Mouse (Mus musculus) kidney, adult 2 months (tissue): ENCODE measurements around the gene Wdtc1.

Experiments
- CTCF ChIP-seq: fragments of 200-500 bp; conservative IDR thresholded peaks from 2 replicates; pipeline ENCODE4 v1.5.1; 2011; ENCODE audit warnings: low read depth, mild to moderate bottlenecking, control low read depth, low read length, moderate library complexity, mixed read lengths; ENCODE audit not compliant: insufficient read depth, insufficient read length
- POLR2A ChIP-seq: fragments of 200-500 bp; IDR thresholded peaks from one replicate; pipeline ENCODE4 v1.6.1; 2011; ENCODE audit warnings: low read depth, low read length, control low read depth

GRCm38 (mm10) chr4:133340217-133340616 is 13.1 kb downstream of the Wdtc1 start:
- TF ChIP-seq CTCF (no peak), POLR2A (no peak)
